ENCODE assay signal across 19 mouse cellular contexts in the genomic region with DNA sequence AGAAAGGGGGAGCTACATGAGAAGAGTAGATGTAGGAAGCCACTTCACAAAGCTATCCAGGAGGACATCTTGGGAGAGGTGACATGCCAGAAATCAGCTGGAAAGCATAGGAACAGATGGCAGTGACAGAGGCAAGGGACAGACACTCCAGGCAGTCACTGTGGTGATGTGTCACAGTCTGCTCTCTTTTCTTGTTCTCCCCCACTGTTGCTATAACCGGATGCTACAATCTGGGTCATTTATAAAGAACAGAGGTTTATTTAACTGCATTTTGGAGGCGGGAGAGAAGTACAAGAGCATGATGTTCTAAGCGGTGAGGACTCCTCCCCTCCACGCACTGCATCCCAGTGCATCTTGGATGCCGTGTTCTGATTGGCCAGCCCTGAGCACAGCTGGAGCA.
A peak's percentile ranks its signal among the peaks of the same experiment; 100 is the strongest.
DNase-seq lines count a peak whose midpoint lies in the region; ATAC-seq lines count a peak whose summit lies in the region.
"Had no signal": no experiment of that assay in that cellular context is flagged by ENCODE, and none has a peak within 500 bp of the region (broad histone marks: within the 10 kb centered on the region; RNA-seq: fewer than 3 reads in every experiment).

No protein-coding gene starts in this region.

- intact Hi-C loops in left cerebral cortex, postnatal 25 days (cut with DNase I): loop anchor here (1.0 to 2.0 kb wide), 4 partner anchors 74 to 150 kb away; no protein-coding TSS in a partner anchor

- peaks cover 27% of the 10 kb centered on the region for H3K27me3 ChIP-seq in forebrain, embryonic 10.5 days (ENCODE audit: poor library complexity, severe bottlenecking)
- H3K27me3 ChIP-seq: forebrain, embryonic 15.5 days; intestine, embryonic 15.5 days; neural tube, embryonic 12.5 days had no signal

- no peak overlapping the region for H3K4me3 ChIP-seq in forebrain, embryonic 10.5 days
- H3K4me3 ChIP-seq: forebrain, embryonic 15.5 days; heart, embryonic 10.5 days; intestine, embryonic 15.5 days; limb, embryonic 12.5 days; neural tube, embryonic 12.5 days had no signal

- no peaks in the 10 kb centered on the region for H3K36me3 ChIP-seq in forebrain, embryonic 10.5 days (replicated peaks)
- H3K36me3 ChIP-seq: forebrain, embryonic 15.5 days; heart, embryonic 10.5 days; intestine, embryonic 15.5 days; limb, embryonic 12.5 days; neural tube, embryonic 12.5 days had no signal

- DNase-seq in cerebellum, adult 9-10 months: peak; percentile 57
- peak; percentile 52 for DNase-seq in layer of hippocampus, adult 11-12 months (ENCODE audit: low spot score)
- no peak for DNase-seq in layer of hippocampus, adult 9-10 months (ENCODE audit: low spot score)
- DNase-seq in right cerebral cortex, adult 2 months (ENCODE audit: low spot score in 2 of 2): peak; percentile 62 to 66
- DNase-seq in right cerebral cortex, postnatal 4 days: no peak
- peak; percentile 39 to 94 for DNase-seq in left cerebral cortex, postnatal 25 days (ENCODE audit: low spot score in 2 of 2)
- no peak for DNase-seq in forebrain, embryonic 10.5 days (ENCODE audit: extremely low spot score, low spot score)
- DNase-seq: gastrocnemius, postnatal 36 days; heart, postnatal 10 days; kidney, postnatal 4 days; thymus, adult 2 months had no signal

- no peaks in the 10 kb centered on the region for H3K9me3 ChIP-seq in forebrain, embryonic 10.5 days
- H3K9me3 ChIP-seq: forebrain, embryonic 15.5 days; heart, embryonic 10.5 days; intestine, embryonic 15.5 days; limb, embryonic 12.5 days; neural tube, embryonic 12.5 days had no signal

- WGBS in forebrain, embryonic 10.5 days: 60% methylated on average over 5 of the region's 5 CpGs

- peaks cover 31% of the 10 kb centered on the region for H3K4me1 ChIP-seq in forebrain, embryonic 10.5 days

- ATAC-seq in cerebellum, adult (ENCODE audit: insufficient number of reproducible peaks, low FRiP score, low TSS enrichment): no peak
- ATAC-seq: forebrain, embryonic 15.5 days; intestine, embryonic 15.5 days had no signal

- no peak overlapping the region for H3K27ac ChIP-seq in forebrain, embryonic 10.5 days
- H3K27ac ChIP-seq: forebrain, embryonic 15.5 days; heart, embryonic 10.5 days; hindbrain, embryonic 14.5 days; intestine, embryonic 15.5 days; limb, embryonic 12.5 days; liver, embryonic 14.5 days; neural tube, embryonic 12.5 days had no signal

Comparison
In these comparisons a context has a peak if more than half of its experiments do, and no peak if none do; other contexts are left out.
1. DNase-seq: peak in cerebellum, adult 9-10 months (single experiment), layer of hippocampus, adult 11-12 months (single experiment), right cerebral cortex, adult 2 months (2 of 2) and left cerebral cortex, postnatal 25 days (2 of 2); none in layer of hippocampus, adult 9-10 months (single experiment), right cerebral cortex, postnatal 4 days (single experiment) and forebrain, embryonic 10.5 days (single experiment).